Mouse (Mus musculus): ENCODE data around the gene Nkx2-5.
A peak's percentile ranks its signal among the peaks of the same experiment; 100 is the strongest.

Nkx2-5 gene

DNA sequence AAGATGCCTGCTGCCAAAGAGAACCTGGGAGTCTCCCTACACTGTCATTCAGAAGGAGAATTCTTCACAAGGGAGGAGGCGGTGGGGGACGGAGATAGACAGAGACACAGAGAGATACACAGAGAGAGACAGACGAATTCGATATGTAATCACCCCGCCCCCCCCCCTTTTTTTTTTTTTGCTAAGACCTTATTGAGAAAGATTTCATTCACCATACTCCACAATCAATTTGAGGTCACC, at the start of gene Nkx2-5:
TSS of gene Nkx2-5 (minus strand) at position 101 of the 240 bp plus-strand sequence.
- no peak for DNase-seq

DNA sequence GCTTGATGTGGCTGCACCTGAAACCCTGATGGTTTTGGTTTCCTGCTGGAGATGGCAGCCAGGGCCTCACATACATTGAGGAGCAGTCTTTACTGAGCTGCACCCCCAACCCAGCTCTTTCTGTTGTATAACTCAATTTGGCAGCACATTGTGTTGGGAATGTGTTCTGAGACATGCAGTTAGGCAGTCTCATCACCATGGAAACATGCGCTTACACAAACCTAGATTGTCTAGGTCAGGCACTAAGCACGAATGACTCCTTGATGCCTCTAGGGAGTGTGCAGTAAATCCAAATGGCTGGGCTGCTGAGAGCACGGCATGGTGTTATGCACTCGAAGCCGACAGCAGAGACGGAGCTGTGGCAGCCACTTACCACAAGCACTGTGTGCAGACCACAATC, 49.5 kb upstream of the Nkx2-5 start:
- DNase-seq: no peak

GRCm38 (mm10) chr17:26893492-26893891, 48.7 kb upstream of the Nkx2-5 start:
- no peak for DNase-seq

GRCm38 (mm10) chr17:26892635-26893375, 48.0 kb upstream of the Nkx2-5 start:
- DNase-seq: peak in 1 of 2 experiments; percentile 28

DNA sequence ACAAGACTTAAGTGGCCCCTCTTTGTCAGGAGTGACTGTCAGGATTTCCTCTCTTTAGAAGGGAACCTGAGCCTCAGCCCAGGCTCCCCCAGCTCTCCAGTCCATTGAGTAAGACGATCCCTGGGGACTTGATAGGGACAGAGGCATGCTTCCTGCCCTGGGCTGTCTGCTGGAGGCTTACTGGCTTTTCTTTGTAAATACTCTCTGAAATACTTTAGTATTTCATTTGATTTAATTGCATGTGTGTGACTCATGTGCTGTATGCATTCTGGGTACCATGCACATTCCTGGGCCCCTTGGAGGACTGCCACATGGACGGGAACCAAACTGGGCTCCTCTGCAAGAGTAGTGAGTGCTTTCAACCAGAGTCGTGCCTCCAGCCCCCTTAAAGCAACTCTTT, 43.1 kb upstream of the Nkx2-5 start:
- peak in 1 of 2 experiments; percentile 7 for DNase-seq

DNA sequence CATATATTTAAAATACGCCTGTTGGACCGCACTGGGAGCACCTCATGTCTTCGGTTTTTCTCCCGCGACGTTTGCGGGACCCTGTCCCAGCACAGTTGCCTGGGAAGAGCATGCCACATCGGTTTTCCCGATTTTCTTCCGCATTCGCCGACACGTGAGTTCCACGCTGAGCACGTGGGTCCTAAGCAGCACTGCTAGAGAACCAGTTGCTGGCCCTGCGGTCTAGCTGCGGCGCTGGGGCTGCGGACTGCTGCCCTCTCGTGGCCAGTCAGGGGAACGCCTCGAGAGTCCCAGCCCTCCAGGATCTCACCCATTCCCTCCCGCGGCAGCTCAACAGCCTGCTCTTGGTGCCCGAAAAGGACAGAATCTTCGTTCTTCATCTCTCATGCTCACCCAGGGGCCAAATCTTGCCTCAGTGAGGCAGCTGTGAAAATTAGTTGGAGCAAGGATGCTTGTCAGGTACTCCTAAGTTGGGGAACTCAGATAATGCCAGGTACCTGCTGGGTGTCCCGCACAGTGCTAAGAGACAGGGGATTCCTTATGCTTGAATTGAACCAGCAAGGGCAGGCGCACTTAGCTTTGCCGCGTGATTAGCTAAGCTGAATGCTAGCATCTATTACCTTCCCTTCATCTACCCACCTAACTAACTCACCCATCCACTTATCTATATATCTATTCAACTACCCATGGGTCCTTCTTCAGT, 41.4 kb upstream of the Nkx2-5 start:
- DNase-seq: peak; percentile 78 to 88

DNA sequence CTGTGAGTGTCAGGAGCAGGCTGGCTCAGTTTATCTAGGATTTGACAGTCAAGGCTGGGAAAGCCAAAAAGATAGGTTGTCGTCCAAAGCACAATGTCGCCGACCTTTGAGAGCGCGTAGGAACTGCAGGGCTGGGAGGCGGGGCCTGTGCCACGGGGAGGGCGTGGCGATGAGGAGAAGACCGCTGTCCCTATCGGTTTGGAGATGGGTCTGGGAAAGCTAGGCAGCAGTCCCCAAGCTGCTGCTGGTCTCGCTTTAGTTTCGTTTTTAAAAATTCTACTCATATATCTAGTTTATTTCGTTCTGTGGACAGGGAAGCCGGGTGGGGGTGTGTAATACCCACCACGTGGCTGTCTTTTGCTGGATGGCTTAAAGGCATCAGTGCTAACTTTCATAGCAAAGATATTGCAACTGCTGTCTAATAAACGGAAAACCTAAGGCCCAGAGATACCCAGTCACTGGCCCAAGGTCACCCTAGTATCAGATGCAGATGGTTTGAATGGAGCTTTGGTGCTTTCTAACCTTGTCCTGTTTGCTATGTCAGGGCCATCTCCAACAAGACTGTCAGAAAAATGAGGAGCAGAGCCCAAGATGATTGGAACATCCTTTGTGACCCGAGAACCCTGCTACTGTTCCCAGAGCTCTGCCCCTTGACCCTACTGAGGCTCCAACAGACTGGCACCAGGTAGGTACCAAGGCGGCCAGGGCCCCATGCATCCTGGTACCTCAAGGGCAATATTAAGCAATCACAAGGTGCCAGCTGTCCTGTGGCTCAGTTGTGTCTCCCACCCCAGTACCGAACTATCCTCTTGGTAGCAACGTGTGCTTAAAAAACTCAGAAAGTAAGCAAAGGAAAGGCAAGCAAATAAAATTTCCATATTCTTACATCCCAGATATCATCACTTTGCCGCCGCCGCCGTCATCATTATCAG, 40.5 kb upstream of the Nkx2-5 start:
- peak; percentile 85 to 94 for DNase-seq

- no peak for DNase-seq
These were observed 38.8 kb upstream of the Nkx2-5 start for GRCm38 (mm10) chr17:26883585-26883984.

DNA sequence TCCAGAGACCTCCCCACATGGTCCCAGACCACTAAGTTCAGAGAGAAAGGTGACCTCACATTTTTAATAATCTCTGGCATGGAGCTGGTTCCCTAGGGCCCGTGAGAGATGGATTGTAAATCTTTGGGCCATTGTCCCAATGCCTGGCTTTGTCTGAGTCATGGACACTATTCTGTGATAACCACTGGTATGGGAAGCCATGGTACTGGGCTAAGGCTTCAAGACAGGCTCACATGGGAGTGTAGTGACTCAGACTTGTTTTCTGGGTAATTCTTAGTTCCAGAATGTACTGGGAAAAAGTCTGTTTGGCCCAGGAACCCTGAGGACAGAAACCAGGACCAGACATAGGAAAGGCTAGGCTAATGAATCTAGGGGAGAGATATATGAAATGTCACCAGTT, 37.9 kb upstream of the Nkx2-5 start:
- DNase-seq: no peak

DNA sequence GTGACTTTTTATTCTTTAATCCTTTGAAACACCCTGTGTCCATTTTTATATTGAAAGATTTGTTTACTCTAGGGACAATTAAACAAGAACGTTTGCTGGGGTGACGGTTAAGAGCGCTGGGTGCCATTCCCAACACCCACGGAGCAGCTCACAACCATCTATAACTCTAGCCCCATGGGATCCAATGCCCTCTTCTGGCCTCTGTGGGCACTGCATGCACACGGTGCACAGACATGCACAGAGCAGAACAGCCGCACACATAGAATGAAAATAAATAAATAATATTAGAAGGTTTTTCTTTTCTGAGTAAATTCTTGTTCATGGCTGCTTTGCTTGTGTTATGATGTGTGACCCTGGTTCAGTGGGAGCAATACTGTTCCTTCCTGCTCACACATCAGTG, 34.4 kb upstream of the Nkx2-5 start:
- DNase-seq: no peak

- DNase-seq: no peak
These were observed 33.1 kb upstream of the Nkx2-5 start for GRCm38 (mm10) chr17:26877927-26878326.

DNA sequence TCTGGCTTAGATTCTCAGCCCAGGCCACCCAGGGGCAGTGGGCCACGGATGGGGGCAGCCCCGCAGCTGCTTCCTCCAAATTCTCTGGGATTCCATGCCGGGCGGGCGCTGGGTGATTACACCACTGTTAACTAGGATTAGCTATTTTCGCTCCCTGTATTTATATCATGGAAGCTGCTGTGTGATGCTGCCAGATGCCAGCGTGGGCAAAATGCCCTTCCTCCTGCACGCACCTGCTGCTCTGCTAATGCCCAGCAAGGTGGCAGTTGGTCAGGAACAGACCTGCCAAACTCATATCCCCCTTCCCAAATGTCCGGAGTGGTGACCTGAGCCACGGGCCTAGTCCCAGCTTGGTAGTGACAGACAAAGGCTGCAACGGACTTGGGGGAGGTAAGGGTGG, 29.7 kb upstream of the Nkx2-5 start:
- no peak for DNase-seq

DNA sequence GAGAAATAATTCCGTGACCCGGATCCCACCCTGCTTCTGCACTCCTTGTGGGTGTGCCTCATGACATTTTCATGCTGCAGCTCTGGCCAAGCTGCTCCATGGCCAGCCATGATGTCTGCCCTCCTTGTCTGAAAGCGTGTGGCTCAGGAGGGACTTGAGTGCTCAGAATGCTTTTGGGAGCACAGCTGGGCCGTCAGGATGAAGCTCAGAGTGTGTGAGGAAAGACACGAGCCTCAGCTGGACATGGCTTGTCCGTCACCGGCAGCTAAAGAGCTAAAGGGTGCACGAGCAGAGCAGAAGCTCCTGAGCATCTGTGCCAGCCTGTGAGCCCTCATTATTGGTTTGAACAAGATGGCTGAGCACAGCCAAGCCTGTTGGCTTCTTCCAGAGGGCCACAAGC, 28.7 kb upstream of the Nkx2-5 start:
- DNase-seq: no peak

GRCm38 (mm10) chr17:26872870-26873269, 28.1 kb upstream of the Nkx2-5 start:
- no peak for DNase-seq

DNA sequence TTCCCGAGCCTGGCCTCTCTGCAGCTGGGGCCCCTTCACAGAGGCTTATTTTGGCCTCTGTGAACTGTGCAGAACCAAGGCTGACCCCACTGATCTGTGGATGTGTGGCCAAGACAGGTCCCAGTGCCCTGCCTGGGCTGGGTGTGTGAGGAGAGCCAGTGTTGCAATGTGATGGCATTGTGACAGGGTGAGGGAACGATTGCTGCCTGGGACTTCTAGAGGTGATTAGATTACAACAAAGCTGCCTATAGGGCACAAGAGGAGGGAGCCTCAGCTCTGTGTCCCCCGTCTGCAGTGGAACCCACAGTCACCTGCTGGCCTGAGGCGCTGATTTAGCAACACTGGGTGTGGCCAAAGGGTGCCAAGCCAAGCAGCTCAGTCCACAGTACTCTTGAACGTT, 23.9 kb upstream of the Nkx2-5 start:
- no peak for DNase-seq

- no peak for DNase-seq
These were observed 20.3 kb upstream of the Nkx2-5 start for GRCm38 (mm10) chr17:26865156-26865555.

DNA sequence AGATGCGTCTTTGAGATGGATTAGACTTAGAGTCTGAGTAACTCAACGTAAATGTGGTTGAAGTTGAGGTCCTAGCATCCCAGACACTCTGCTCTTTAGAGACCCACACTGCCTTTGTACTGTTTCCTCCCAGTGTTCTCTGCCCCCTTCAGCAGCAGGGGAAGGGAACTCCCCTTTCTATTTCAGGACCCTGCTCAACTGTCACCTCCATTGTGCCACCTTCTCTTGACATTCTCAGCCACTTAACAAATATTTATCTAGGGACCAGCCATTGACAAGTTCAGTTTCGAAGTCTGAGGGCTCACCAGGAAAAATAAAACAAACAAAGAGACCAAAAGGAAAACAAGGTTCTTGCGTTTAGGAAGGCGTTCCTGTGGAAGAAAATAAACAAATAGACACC, 19.5 kb upstream of the Nkx2-5 start:
- DNase-seq: no peak

DNA sequence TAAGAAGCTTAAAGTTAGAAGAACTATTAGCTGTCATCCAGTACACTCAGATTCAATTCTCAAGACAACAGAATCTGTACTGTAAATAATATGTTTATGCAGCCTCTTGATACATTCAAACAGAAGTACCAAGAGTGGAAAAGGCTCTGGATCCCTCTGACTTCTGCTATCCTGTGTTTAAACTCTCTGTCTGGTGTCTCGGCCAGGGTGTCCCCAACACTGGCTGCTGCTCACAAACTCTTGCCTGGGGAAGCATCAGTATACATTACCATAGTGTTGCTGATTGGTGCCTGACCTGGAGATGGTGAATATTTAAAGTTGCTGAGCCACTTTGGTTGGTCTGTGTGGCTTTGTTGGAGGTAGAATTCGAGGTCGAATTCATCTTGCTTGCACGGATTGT, 17.0 kb upstream of the Nkx2-5 start:
- no peak for DNase-seq

DNA sequence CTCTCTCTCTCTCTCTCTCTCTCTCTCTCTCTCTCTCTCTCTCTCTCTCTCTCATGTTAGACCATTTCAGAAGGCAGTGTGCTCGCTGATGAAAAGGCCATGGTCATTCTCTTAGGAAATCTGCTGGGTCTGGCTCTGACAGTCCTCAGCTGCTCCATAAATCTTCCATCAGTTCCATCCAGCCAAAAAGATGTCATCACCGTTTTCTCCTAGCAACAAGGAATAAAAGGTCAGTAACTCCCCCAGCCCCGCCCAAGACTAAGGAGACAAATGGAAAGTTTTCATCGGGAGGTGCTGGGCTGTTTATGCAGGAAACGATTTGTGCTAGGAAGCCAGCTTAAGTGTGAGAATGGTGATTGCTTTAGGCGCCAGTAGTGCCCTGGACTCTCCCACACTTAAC, 16.6 kb upstream of the Nkx2-5 start:
- DNase-seq: peak; percentile 14 to 32

GRCm38 (mm10) chr17:26860906-26861305, 16.1 kb upstream of the Nkx2-5 start:
- no peak for DNase-seq

DNA sequence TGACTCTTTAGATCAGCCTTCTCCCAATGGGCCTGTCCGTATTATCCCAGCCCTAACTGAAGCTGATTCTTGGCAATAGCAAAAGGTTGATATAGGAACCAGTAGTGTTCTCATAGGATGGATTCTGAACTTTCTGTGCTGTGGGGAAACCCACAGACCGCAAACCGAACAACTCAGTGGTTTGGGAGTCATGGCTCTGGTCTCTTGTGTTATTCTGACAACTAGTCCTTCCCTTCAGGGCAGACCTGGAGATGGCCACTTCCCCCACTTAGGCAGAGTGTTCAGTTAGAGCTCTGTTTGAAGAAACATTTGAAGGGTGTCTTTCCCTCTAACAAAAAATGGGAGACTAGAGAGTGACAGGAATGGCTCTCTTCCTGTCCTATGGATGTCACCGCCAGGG, 7.5 kb upstream of the Nkx2-5 start:
- no peak for DNase-seq

- no peak for DNase-seq
These were observed 6.3 kb upstream of the Nkx2-5 start for GRCm38 (mm10) chr17:26851136-26851460.

- peak in 1 of 2 experiments; percentile 44 for DNase-seq
These were observed 5.7 kb upstream of the Nkx2-5 start for GRCm38 (mm10) chr17:26850358-26851135.
